Mouse (Mus musculus) bone marrow, adult 2 months (tissue): ENCODE measurements around the gene Prss2.

Experiments used
- CTCF ChIP-seq: fragments of 200-500 bp; IDR thresholded peaks from 2 replicates; pipeline ENCODE4 v1.5.1; 2011; ENCODE audit warnings: low read length, control low read depth; ENCODE audit not compliant: control insufficient read depth, insufficient read depth
- POLR2A ChIP-seq: fragments of 200-500 bp; IDR thresholded peaks from 2 replicates; pipeline ENCODE4 v1.6.1; 2011; ENCODE audit warnings: low read depth, mild to moderate bottlenecking, control low read depth, low read length, borderline replicate concordance; ENCODE audit not compliant: control insufficient read depth

GRCm38 (mm10) chr6:41518017-41518524 is 3.5 kb upstream of the Prss2 start:
- no peak for TF ChIP-seq CTCF
- no peak for TF ChIP-seq POLR2A
